Mouse (Mus musculus) neural tube, embryonic 11.5 days (tissue): ENCODE measurements around the gene Gm38394. TPM values are rescaled to one million over a fixed set of nuclear protein-coding genes. Genes with fewer than 3 reads are reported as not detected.

Source experiments
- ATAC-seq: fragments of 200-750 bp; cut with Nextera tagmentation; 2 replicates; pipeline ENCODE4 v1.8.0; 2017; ENCODE audit warnings: moderate number of reproducible peaks, mild to moderate bottlenecking, moderate TSS enrichment, moderate library complexity; ENCODE audit not compliant: insufficient read depth, low FRiP score, low TSS enrichment
- DNase-seq: peaks from one replicate; pipeline ENCODE4 v3.0.0-alpha.2; 2015; ENCODE audit warnings: low spot score
- H3K27ac ChIP-seq: fragments of 300-500 bp; sonication (generic); 2 replicates; pipeline ENCODE4 v1.5.1; 2014; ENCODE audit warnings: low read depth, mild to moderate bottlenecking, low read length
- H3K27me3 ChIP-seq: fragments of 300-500 bp; sonication (generic); 2 replicates; pipeline ENCODE4 v1.6.1; 2014; ENCODE audit warnings: mild to moderate bottlenecking, low read length, mixed read lengths; ENCODE audit not compliant: control insufficient read depth, insufficient read depth
- H3K36me3 ChIP-seq: fragments of 300-500 bp; sonication (generic); 2 replicates; pipeline ENCODE4 v1.6.1; 2014; ENCODE audit warnings: mild to moderate bottlenecking, low read length, moderate library complexity, mixed read lengths; ENCODE audit not compliant: control insufficient read depth, insufficient read depth
- H3K4me1 ChIP-seq: fragments of 300-500 bp; sonication (generic); 2 replicates; pipeline ENCODE4 v1.6.1; 2014; ENCODE audit warnings: low read length, mixed read lengths; ENCODE audit not compliant: control insufficient read depth, insufficient read depth
- H3K4me2 ChIP-seq: fragments of 300-500 bp; sonication (generic); 2 replicates; pipeline ENCODE4 v1.6.1; 2014; ENCODE audit warnings: low read depth, mild to moderate bottlenecking, moderate library complexity
- H3K4me3 ChIP-seq: fragments of 300-500 bp; sonication (generic); 2 replicates; pipeline ENCODE4 v1.5.1; 2014; ENCODE audit warnings: low read depth, low read length
- H3K9ac ChIP-seq: fragments of 300-500 bp; sonication (generic); 2 replicates; pipeline ENCODE4 v1.6.1; 2014; ENCODE audit warnings: mild to moderate bottlenecking, low read length
- H3K9me3 ChIP-seq: fragments of 300-500 bp; sonication (generic); 2 replicates; pipeline ENCODE4 v1.6.1; 2016; ENCODE audit warnings: low read length; ENCODE audit not compliant: control insufficient read depth
- WGBS: fragments of 180-500 bp; shearing (Covaris S2); extraction: QIAGEN DNeasy Blood & Tissue Kit; methylation state at CpG from one replicate; pipeline ENCODE4 v1.1.7; 2014; 5-methylcytosine and 5-hydroxymethylcytosine counted together
- polyA plus RNA-seq: library from polyadenylated mRNA; unstranded; fragments of >200 nt; fragmentation: Nextera tagmentation; extraction: Ambion mirVana; gene quantifications from 2 replicates; pipeline ENCODE4 v1.2.1, GENCODE M21; 2014

Gene Gm38394
- polyA plus RNA-seq, 1 experiment from 2014 or later: 6.8 TPM

GRCm38 (mm10) chr1:133618311-133618710 lies 42.8 kb downstream of the Gm38394 start:
- H3K27ac ChIP-seq: no peak overlapping the region
- H3K4me1 ChIP-seq: no peaks in the 10 kb centered on the region
- 88% methylated on average over 8 of the region's 8 CpGs for WGBS
- ATAC-seq (no peak), DNase-seq (no peak)
- no peak overlapping the region for H3K4me2 ChIP-seq
- no peaks in the 10 kb centered on the region for H3K9me3 ChIP-seq
- H3K36me3 ChIP-seq: peaks cover 11% of the 10 kb centered on the region
- no peaks in the 10 kb centered on the region for H3K27me3 ChIP-seq
- no peak overlapping the region for H3K9ac ChIP-seq
- H3K4me3 ChIP-seq: no peak overlapping the region

DNA sequence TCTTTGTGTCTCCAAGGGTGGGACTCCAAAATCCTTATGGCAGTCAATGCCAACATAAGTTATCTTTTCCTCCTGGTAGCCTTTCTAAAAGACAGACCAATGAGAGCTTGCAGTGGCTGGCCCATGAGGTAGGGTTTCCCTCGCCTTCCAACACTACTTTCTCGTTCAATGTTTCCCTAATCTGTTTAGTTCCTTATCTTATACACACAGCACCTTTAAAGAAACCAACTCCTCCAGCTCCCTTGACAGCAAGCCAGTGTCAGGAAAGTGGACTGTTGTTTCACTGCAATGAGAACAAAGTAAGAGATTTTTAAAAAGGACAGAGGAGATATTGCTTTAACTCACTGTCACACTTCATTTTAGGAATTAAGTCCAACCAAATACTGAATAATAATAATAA lies 43.2 kb downstream of the Gm38394 start:
- no peaks in the 10 kb centered on the region for H3K4me1 ChIP-seq
- no peak overlapping the region for H3K4me3 ChIP-seq
- DNase-seq: no peak
- 74% methylated on average over 2 of the region's 2 CpGs for WGBS
- H3K27me3 ChIP-seq: no peaks in the 10 kb centered on the region
- H3K9me3 ChIP-seq: no peaks in the 10 kb centered on the region
- H3K4me2 ChIP-seq: no peak overlapping the region
- no peak overlapping the region for H3K9ac ChIP-seq
- no peak overlapping the region for H3K27ac ChIP-seq
- H3K36me3 ChIP-seq: peaks cover 11% of the 10 kb centered on the region
- no peak for ATAC-seq

GRCm38 (mm10) chr1:133613817-133614216 lies 47.3 kb downstream of the Gm38394 start:
- no peak overlapping the region for H3K27ac ChIP-seq
- H3K27me3 ChIP-seq: no peaks in the 10 kb centered on the region
- H3K36me3 ChIP-seq: no peaks in the 10 kb centered on the region
- peaks cover 4% of the 10 kb centered on the region; the same call in 1 of the 2 replicates for H3K4me1 ChIP-seq
- DNase-seq (no peak), ATAC-seq (no peak)
- 75% methylated on average over 3 of the region's 3 CpGs for WGBS
- H3K4me2 ChIP-seq: no peak overlapping the region
- H3K4me3 ChIP-seq: no peak overlapping the region
- H3K9me3 ChIP-seq: no peaks in the 10 kb centered on the region
- H3K9ac ChIP-seq: no peak overlapping the region

- H3K9ac ChIP-seq: no peak overlapping the region
- no peaks in the 10 kb centered on the region for H3K27me3 ChIP-seq
- DNase-seq: no peak
- H3K9me3 ChIP-seq: no peaks in the 10 kb centered on the region
- H3K4me3 ChIP-seq: no peak overlapping the region
- H3K27ac ChIP-seq: no peak overlapping the region
- 100% methylated on average over 1 of the region's 1 CpGs for WGBS
- ATAC-seq: no peak
- H3K4me2 ChIP-seq: no peak overlapping the region
- H3K4me1 ChIP-seq: peaks cover 6% of the 10 kb centered on the region; the same call in 1 of the 2 replicates
- H3K36me3 ChIP-seq: peaks cover 10% of the 10 kb centered on the region; the same call in 1 of the 2 replicates
These were observed 49.7 kb downstream of the Gm38394 start for GRCm38 (mm10) chr1:133611436-133611835.

- H3K27me3 ChIP-seq: no peaks in the 10 kb centered on the region
- no peak overlapping the region for H3K4me2 ChIP-seq
- 58% methylated on average over 6 of the region's 6 CpGs for WGBS
- H3K4me3 ChIP-seq: no peak overlapping the region
- DNase-seq: no peak
- peaks cover 12% of the 10 kb centered on the region for H3K36me3 ChIP-seq
- ATAC-seq: no peak
- H3K27ac ChIP-seq: no peak overlapping the region
- no peak overlapping the region for H3K9ac ChIP-seq
- peaks cover 6% of the 10 kb centered on the region; the same call in 1 of the 2 replicates for H3K4me1 ChIP-seq
- H3K9me3 ChIP-seq: no peaks in the 10 kb centered on the region
These were observed 50.5 kb downstream of the Gm38394 start for GRCm38 (mm10) chr1:133610601-133611000.

- WGBS: under 1% methylated on average over 73 of the region's 73 CpGs
- Histone ChIP-seq H3K4me2 (peak within 1 kb of the TSS; percentile 79), H3K27me3 (no peaks in the 10 kb centered on the region), H3K27ac (peak within 1 kb of the TSS; percentile 92), H3K4me1 (peaks cover 6% of the 10 kb centered on the region; the same call in 1 of the 2 replicates), H3K36me3 (peaks cover 13% of the 10 kb centered on the region), H3K4me3 (peak within 1 kb of the TSS; percentile 86), H3K9ac (peak within 1 kb of the TSS; percentile 99), H3K9me3 (no peaks in the 10 kb centered on the region)
- peak; percentile 96 for ATAC-seq
- DNase-seq: peak; percentile 97
These were observed 51.2 kb downstream of the Gm38394 start, which contains the start of gene Snrpe for GRCm38 (mm10) chr1:133609771-133610502. Snrpe (minus strand) TSS chr1:133610291.

DNA sequence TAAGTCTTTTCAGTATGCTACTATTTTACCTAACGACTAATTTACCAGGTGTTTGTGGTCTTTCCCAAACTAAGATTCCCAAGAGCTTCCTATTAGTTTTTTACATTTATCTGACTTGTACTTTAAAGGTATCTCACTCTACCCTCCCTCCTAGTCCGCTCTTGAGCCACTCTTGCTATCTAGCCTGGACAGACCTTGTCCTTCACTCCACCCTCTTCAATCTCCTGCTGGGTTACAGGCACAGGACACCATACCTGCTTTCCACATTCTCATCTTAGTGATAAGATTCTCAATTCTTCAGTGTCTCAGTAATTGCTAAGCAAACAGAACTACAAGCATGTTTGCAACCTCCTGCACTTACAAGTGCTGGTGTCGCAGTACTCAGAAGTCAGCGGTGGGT lies 57.9 kb downstream of the Gm38394 start:
- H3K4me3 ChIP-seq: no peak overlapping the region
- no peak for DNase-seq
- no peaks in the 10 kb centered on the region for H3K9me3 ChIP-seq
- no peaks in the 10 kb centered on the region for H3K27me3 ChIP-seq
- no peaks in the 10 kb centered on the region for H3K4me1 ChIP-seq
- ATAC-seq: no peak
- WGBS: 98% methylated on average over 4 of the region's 4 CpGs
- H3K9ac ChIP-seq: no peak overlapping the region
- no peak overlapping the region for H3K27ac ChIP-seq
- H3K4me2 ChIP-seq: no peak overlapping the region
- H3K36me3 ChIP-seq: peaks cover 27% of the 10 kb centered on the region

- Histone ChIP-seq H3K9me3 (no peaks in the 10 kb centered on the region), H3K27ac (no peak overlapping the region), H3K4me1 (no peaks in the 10 kb centered on the region), H3K36me3 (no peaks in the 10 kb centered on the region), H3K4me3 (no peak overlapping the region), H3K27me3 (no peaks in the 10 kb centered on the region), H3K4me2 (no peak overlapping the region), H3K9ac (no peak overlapping the region)
- no peak for ATAC-seq
- DNase-seq: peak; percentile 32
- 20% methylated on average over 4 of the region's 4 CpGs for WGBS
These were observed 64.7 kb downstream of the Gm38394 start for GRCm38 (mm10) chr1:133596298-133597007.
